Mouse (Mus musculus): ENCODE measurements around the gene Nit1.

Nit1 gene

GRCm38 (mm10) chr1:171345225-171346094 is at the start of gene Nit1, which contains the start of gene Pfdn2:
TSS of gene Nit1 (minus strand) at chr1:171345646.
TSS of gene Pfdn2 (plus strand) at chr1:171345670.
- peak; percentile 92 for DNase-seq (ENCODE audit: low spot score)

DNA sequence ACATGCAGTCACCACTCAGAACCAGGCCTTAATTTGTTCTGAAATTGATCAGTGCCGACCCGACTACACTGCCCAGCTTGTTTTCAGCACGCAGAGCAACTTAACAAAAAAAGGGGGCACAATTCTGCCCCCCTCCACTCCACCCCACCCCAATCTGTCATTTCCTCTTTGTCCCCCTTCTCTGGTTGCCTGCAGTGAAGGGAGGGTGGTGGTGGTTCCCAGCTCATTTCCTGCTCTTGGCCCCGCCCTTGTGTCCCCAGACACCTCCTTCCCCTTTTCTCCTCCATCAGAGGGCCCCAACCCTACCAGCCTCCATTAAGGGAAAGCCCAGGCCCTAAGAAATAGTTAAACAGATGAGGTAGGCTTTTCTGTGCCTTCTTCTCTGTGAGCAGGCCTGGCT is 44.7 kb upstream of the Nit1 start:
- DNase-seq (ENCODE audit: low spot score) = no peak

GRCm38 (mm10) chr1:171388376-171389102 is 43.1 kb upstream of the Nit1 start, which contains the start of gene Arhgap30:
TSS of gene Arhgap30 (plus strand) at chr1:171388954.
- DNase-seq (ENCODE audit: low spot score) = no peak

DNA sequence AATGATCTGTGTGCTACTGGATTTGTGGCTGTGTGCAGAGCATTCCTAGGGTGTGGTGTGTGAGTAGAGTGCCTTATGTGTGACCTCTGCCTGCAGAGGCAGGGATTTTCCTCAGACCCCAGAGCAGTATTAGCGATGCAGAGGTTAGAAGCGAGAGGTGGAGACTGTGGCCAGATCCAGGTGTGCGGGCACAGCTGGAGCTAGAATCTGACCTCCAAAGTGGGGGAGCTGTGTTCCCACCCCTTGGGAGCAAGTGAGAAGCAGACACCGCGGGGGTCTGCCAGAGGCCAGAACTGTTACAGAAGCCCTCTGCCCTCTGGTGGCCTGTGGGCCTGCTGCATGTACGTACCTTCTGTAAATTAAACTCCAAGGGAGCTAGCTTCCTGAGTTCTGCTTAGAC is 41.7 kb upstream of the Nit1 start:
- no peak for DNase-seq (ENCODE audit: low spot score)

GRCm38 (mm10) chr1:171385171-171385570 is 39.7 kb upstream of the Nit1 start:
- DNase-seq (ENCODE audit: low spot score) = no peak

DNA sequence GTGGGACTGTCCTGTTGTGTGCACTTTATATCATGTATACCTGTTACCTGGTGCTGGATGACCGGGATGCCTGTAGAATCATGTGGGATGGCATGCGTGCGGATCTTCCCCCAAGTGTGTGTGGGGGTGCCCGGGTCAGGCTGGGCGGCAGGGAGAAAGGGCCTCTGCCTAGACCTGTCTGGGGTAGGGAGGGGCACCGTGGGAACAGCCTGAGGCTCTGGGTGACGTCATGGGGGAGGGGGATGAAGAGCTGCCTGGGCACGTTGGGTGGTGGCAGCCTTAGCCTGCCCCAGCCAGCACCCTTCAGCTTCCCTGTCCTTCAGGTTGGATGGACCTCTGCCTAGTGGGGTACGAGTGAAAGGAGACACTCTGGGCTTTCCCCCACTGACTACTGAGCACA is 38.9 kb upstream of the Nit1 start:
- peak; percentile 90 for DNase-seq (ENCODE audit: low spot score)

DNA sequence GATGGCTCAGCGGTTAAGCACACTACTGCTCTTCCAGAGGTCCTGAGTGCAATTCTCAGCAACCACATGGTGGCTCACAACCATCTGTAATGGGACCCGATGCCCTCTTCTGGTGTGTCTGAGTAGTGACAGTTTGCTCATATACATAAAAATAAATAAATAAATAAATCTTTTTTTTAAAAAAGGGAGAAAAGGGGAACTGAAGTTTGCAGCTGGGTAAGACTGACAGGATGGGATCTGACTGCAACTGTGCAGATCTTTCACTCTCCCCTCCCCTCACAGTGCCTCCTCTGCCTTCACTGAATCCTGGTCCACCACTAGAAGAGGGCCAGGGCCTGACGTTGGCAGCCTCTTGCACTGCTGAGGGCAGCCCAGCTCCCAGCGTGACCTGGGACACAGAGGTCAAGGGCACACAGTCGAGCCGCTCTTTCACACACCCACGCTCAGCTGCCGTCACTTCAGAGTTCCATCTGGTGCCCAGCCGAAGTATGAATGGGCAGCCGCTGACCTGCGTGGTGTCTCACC is 36.7 kb upstream of the Nit1 start:
- DNase-seq (ENCODE audit: low spot score) = no peak

GRCm38 (mm10) chr1:171379935-171380599 is 34.6 kb upstream of the Nit1 start:
- DNase-seq (ENCODE audit: low spot score) = peak; percentile 77

DNA sequence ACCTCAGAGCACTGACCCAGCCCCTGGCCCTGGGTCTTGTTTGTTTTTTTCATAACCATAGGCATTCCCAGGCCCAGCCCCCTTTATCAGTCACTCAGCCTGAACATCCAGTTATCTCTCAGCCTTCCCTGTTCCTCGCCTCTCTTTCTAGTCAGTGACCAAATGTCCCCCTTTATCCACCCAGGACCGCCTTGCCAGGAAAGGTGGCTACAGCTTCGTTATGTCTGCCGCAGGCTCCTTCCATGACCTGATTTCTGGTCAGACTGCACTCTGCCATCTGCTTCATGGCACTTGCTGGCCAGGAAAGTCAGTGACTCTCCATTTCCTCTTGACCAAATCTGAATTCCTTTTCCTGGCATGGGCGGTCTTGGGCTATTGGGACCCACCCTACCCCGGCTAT is 32.9 kb upstream of the Nit1 start:
- no peak for DNase-seq (ENCODE audit: low spot score)

DNA sequence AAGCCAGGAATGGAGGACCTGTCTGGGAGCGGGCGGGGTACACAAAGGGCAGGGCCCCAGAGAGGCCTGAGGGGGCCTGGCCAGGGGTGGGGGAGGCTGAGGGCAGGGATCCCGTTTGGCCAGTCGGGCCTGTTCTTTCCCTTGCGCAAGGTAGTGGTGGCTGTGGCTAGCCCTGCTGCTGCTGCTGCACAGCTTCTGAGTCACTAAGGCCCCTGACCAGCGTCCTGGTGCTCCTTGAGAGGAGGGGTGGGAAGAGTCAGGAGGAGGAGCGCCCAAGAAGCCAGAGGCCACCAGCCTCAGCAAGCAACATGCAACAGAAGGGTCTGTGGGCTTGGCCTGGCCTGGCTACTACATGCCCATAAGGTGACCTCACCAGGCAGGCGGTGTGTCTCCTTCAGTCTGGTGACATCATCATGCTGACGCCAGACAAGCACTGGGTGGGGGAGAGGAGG is 30.2 kb upstream of the Nit1 start:
- DNase-seq (ENCODE audit: low spot score) = peak; percentile 91

GRCm38 (mm10) chr1:171373946-171374345 is 28.5 kb upstream of the Nit1 start:
- no peak for DNase-seq (ENCODE audit: low spot score)

GRCm38 (mm10) chr1:171372880-171373279 is 27.4 kb upstream of the Nit1 start:
- DNase-seq (ENCODE audit: low spot score) = no peak

DNA sequence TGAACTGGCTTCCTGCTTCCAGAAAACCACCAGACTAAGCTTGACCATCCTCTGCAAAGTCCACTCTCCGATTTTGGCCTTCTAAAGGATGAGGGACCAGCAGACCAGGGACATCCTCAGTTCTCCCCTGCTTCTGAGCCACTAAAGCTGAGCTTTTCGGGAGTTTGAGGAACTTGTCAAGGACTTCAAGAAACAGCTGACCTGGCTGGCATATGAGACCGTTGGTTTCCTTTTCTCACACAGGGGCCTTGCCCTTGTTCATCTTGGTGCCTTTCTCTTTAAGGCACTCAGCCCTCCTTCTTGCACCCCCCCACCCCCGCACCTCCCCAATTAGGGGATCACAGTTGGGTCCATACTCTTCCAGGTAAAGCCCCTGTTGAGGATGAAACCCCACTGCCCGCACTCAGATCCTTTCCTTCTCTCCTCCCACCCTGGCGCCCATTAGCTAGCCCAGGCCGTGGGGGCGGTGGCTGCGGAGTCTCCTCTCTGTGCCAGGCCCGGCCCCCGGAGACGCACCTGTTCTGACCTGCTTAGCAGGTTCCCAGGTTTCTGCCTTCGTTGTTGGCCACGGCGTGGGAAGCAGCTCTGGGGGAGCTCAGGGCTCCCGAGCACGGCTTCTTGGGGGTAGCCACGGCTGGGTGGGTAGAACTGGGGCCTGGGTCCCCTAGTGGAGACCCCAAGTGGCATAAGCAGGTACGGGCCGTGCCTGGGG is 24.6 kb upstream of the Nit1 start, which contains the start of gene Nectin4:
Nectin4 (plus strand) TSS at position 255 of the 712 bp plus-strand sequence.
- peak; percentile 86 for DNase-seq (ENCODE audit: low spot score)

- DNase-seq (ENCODE audit: low spot score) = no peak
These were observed 20.5 kb upstream of the Nit1 start for GRCm38 (mm10) chr1:171365934-171366333.

GRCm38 (mm10) chr1:171361106-171362103 is 16.0 kb upstream of the Nit1 start:
- peak; percentile 80 for DNase-seq (ENCODE audit: low spot score)

DNA sequence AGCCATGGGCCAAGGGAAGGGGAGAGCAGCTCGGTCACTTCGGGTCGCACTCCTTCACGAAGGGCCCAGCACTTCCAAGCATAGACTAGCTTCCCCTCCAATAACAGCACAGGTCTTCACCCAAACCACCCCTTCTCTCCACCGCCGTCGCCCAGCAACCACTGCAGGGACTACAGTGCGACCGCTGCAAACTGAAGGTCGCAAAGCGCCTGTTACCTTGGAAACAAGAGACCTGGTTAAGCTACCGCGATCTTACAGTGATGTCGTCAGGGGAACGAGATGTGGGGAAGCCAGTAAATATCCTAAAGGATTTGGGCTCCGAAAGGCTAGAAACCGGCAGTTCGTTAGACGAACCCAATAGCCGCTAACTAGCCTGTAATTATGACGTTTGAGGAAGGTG is 15.2 kb upstream of the Nit1 start, which contains the start of gene Klhdc9:
Klhdc9 (minus strand) TSS at position 143 of the 400 bp plus-strand sequence.
- peak; percentile 93 for DNase-seq (ENCODE audit: low spot score)

GRCm38 (mm10) chr1:171360253-171360652 is 14.8 kb upstream of the Nit1 start:
- DNase-seq (ENCODE audit: low spot score) = peak; percentile 21

DNA sequence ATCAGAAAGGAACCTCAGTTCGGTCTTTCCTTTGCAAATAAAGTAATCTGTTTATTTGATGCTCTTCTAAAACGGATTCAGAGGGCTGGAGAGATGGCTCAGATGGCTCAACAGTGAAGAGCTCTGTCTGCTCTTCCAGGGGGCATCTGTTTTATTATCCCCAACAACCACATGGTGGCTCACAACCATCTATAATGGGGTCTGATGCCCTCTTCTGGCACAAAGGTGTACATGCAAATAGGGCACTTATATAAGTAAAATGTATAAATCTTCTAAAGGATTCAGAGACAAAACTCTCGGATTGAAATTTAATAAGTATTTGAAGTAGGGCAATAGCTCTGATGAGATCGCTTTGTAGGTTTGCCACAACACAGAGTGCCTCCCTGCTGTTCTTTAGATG is 13.0 kb upstream of the Nit1 start:
- no peak for DNase-seq (ENCODE audit: low spot score)

- DNase-seq (ENCODE audit: low spot score) = no peak
These were observed 11.4 kb upstream of the Nit1 start for GRCm38 (mm10) chr1:171356814-171357213.

DNA sequence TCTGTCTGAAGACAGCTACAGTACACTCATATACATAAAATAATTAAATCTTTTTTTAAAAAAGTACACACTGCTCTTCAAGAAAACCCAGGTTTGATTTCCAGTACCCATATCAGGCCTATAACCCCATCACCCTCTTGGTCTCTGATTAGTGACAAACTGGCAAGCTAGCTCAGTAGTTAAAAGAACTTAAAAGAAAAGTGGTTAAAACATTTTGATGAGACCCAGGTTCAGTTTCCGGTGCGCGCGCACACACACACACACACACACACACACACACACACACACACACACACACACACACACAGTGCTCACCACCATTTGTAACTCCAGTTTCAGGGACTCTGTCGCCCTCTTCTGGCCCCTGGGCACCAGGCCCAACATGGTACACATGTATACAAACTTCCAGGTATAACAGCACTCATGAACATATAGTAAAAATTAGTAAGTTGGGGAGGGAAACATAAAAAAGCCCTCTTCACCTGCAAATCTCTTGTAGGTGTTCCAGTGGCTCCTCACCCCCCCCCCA is 10.4 kb upstream of the Nit1 start:
- DNase-seq (ENCODE audit: low spot score) = no peak

All from urinary bladder, postnatal 14 days (tissue).